Mouse (Mus musculus) monocyte, adult 2 months (primary cell): ENCODE measurements around the gene Sh3d21.

Experiments
- DNase-seq, 2 experiments: peaks; one replicate each; pipeline ENCODE4 v3.0.0; 2022; ENCODE audit warnings: low spot score in 2 of 2, low read depth in 1 of 2

Gene Sh3d21

GRCm38 (mm10) chr4:126147533-126148160 is 15.6 kb downstream of the Sh3d21 start, which contains the start of gene Eva1b:
Gene Eva1b, plus strand, starts transcription at chr4:126147744.
- DNase-seq, result no peak

GRCm38 (mm10) chr4:126146974-126147532 is 16.2 kb downstream of the Sh3d21 start:
- DNase-seq, result no peak

- no peak for DNase-seq
These were observed 17.9 kb downstream of the Sh3d21 start for GRCm38 (mm10) chr4:126145396-126145795.

DNA sequence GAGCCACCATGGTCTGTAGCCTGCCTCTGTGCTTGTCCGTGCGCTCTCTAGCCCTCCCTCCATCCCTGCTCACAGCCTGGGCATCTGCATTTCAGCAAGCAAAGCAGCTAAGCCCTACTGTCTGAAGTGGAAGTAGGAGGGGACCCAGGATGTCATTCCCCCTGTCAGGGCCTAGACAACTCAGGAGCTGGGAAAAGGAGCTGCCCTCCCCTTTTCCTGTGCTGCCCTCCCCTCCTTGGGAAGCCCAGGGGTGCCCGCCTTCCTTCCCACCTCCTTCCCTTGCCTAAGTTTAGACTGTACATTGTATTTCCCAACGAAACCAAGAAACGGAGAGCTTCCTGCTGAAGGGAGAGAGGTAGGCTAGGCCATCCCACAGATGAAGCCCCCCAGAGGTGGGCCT is 22.3 kb downstream of the Sh3d21 start:
- DNase-seq, result no peak

DNA sequence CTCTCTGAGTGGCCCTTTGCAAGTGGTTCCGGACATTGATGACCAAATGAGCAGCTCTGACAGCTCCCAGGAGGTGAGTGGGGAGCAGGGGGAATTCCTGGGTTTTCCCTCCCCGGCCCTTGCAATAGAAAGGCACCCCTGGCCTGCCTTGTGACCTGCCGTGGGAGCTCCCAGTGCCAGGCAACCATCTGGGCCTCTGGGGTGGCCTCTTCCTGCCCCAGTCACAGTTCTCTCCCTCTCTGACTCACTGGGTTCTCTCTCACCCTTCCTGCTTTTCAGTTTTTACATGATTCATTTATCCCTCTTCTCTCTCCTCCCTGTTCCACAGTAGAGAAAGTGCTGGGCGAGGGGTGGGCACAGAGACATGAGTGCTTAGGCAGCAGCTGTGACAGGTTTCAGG is 25.5 kb downstream of the Sh3d21 start:
- no peak for DNase-seq

DNA sequence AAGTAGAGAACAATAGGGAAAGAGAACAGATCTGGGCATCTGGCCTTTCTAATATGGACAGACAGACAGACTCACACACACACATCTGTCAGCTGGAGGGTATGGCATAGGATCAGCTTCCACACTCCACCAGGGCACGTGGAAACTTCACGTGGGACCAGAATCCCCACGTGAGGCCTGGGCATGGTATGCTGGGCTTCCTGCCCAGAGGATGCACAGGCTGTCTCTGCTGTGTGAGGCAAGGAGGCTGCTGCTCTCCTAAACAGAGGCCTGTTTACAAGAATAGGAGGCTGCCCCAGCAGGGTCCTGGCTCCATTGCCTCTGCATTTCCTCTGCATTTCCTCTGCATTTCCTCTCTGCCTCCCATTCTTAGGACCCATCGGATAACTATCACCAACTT is 28.7 kb downstream of the Sh3d21 start:
- no peak for DNase-seq

- no peak for DNase-seq
These were observed 29.1 kb downstream of the Sh3d21 start for GRCm38 (mm10) chr4:126134236-126134635.

- DNase-seq, result no peak
These were observed 30.5 kb downstream of the Sh3d21 start for GRCm38 (mm10) chr4:126132636-126133264.

DNA sequence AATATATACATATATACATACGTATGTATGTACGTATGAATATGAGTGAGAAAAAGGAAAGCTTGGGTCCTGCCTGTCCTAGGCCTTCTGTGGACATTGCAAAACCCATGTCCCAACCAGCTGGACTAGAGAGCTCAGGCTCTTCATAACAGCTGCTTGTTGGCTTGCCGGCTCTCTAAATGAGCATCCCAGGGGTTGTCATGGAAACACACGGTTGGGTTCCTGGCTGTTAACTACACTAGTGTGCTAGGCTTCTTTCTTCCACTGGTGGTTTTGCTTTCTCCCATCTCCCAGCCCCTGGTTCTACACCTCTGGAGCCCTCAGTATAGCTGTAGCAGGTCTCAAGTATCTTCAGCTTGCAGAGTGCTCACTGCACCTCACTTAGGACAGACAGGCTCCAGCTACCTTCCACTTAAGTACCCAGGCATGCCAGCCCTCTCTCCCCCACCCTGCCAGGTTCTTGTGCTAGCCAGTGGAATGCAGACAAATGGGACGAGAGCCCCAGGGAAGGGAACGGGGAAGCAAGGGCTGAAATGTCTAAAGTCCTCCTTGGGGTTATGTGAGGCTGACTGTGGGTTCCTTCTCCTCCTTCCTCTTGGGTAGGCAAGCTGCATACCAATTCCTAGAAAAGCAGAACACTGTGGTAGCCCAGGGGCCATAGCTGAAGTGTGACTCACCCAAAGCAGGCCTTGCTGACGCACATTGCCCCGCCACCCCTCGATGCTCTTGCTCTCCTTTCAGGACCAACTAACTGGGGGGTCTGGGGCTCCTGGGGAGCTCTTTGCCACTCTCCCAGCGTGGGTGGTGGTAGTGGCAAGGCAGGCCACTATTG is 31.8 kb downstream of the Sh3d21 start:
- DNase-seq, result peak; percentile 61 to 69

- no peak for DNase-seq
These were observed 32.8 kb downstream of the Sh3d21 start for GRCm38 (mm10) chr4:126130502-126130901.

DNA sequence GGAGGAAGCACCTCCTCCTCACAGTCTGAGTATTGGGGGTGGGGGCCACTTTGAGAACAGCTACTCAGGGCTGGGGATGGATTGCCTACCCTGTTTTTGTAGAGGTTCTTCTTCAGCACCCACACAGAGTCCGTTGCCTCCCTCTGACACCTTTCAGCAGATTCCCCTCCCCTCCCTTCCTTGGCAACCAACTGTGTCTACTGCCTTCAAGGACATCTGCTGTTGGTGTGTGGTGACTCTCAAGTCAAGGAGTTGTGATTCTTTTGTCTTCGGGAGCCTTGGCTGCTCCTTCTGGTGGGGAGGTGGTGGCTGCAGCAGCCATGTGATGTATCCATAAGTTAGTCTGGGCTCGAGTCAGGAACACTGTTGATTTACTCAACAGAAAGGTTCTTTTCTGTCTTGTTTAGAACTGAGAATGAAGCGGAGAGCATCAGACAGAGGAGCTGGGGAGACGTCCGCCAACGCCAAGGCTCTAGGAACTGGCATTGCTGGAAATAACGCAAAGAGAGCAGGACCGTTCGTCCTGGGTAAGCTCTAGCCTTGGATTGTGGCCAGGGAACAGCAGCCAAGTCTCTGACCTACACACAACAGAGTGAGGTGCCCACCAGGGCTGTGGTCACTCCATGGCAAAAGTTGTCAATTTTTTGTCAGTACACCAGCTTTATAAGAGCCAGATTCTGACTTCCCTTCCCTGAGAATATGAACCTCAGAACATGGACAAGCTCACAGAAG is 39.8 kb downstream of the Sh3d21 start:
- DNase-seq, result no peak

DNA sequence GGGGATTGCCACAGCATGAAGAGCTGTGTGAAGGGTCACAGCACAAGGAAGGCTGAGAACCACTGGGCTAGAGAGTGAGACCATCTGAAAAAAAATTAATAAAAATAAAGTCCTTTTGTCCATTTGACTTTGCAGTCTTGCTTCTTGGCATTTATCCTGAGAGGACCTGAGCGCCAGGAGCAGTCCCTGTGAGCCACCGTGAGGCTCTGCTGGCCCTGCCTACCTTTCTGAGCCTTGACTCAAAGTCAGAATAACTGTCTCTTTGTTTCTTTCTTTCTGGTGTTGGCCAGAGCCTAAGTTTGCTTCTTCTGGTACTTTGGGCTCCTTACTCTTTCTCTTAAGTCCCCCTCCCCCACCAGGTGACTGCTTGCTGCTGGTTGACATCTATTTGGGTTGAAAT is 42.8 kb downstream of the Sh3d21 start:
- no peak for DNase-seq

- DNase-seq, result no peak
These were observed 43.2 kb downstream of the Sh3d21 start for GRCm38 (mm10) chr4:126120052-126120451.

DNA sequence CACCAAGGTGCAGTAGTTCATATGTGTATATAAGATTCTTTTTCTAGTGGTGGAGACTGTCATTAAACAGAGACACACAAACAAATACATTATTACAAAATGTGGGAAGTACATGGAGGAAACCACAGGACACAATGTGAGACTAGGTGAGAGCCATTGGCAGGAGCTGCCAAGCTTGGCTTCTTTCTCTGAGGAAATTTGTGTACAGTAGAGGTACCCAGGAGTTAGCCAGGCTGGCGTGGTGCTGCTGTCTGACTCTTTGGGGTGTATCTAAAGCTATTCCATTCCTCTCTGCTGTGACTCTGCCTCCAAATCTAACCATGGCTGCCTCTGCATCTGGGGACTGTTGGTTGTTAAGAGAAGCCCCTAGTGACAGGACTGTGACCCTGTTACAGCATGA is 44.2 kb downstream of the Sh3d21 start:
- DNase-seq, result no peak

DNA sequence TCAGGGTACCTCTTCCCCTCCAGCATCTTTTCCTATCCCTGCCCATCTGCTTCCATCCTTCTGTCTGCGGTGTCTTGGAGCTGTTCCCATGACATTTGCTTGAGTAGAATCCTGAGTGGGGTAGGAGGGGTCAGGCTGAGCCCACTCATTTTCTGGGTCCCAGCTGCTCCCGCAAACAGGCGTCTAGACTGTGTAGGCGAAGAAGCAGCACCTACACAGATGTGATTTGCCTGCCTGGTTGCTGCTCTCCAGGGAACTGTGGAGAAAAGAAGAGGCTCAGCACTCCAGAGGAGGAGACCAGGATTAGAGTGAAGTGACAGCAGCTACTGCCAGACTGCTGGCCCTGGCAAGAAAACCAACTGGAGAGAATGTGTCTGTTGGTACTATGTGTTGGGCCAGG is 44.6 kb downstream of the Sh3d21 start:
- no peak for DNase-seq

DNA sequence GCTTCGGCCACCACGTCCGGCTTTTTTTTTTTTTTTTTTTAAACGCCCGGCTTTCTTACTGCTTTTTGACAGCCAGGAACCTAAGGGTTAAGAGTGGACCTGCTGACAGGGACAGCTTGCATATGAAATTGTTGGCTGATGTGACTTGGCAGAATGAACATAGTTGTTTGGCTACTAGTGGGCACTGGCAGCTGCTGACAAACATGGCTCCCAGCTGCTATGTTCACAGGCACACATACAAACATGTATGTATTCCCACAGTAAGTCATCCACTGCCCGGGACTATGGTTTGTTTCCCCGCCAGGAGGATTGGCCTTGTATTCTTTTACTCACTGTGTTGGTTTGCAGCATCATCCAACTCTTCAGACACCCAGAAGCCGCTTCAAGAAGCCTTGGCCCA is 46.2 kb downstream of the Sh3d21 start:
- no peak for DNase-seq

- DNase-seq, result no peak
These were observed 47.3 kb downstream of the Sh3d21 start for GRCm38 (mm10) chr4:126115871-126116521.

DNA sequence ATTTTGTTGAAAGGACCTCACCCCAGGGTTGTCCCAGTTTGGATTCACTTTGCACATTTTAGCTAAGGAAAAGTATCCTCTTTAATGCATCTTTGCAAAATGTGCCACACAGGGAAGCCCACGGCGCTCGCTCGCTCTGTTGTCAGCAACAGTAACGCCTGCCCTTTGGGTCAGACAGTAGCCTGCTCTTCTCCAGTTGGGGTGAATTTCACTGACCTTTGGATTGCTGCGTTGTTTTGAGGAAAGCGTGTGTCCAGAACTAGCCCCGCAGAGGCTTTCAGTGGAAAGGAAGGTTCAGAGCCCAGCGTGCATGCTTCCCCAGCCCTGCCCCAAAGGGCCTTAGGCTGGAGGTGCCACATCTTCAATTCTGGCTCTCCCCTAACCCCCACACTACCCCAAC is 47.9 kb downstream of the Sh3d21 start:
- no peak for DNase-seq

GRCm38 (mm10) chr4:126113943-126114342 is 49.3 kb downstream of the Sh3d21 start:
- DNase-seq, result peak in 1 of 2 experiments; percentile 52

DNA sequence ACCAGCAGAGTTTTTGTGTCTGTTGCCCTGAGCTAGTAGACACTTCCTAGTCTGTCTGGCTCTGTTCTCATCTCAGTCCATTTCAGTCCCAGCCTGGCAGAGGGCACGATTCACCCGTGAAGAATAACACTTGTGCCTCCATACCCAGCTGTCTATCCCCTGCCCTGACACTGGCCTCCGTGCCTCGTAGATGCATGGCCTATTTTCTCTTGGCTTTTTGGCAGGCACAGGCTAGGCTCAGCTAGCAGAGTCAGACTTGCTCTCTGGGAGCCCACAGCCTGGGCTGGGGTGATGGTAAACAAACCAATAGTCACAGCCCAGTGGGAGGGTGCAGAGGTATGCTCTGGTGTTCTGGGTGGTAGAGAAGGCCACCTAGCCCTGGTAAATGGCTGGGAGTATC is 50.0 kb downstream of the Sh3d21 start:
- no peak for DNase-seq

DNA sequence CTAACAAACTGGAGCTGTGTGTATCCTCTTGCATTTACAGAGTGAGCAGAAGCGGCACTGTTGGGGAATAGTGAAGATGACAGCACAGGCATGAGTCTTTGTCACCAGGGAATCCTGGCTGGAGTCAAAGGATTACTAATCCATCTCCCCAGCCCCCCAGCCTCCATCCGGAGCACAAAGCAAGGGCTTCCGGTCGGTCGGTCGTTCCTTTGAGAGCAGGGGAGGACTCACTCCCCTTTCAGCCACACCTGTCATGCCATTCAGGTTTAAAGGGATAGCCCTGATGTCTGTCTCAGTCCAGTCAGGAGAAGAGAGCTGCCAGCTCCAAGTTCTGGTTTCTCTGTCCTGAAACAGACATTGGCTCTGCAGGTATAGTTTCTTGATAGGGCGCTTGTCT is 52.1 kb downstream of the Sh3d21 start:
- DNase-seq, result no peak
